Mouse (Mus musculus): ENCODE results near the gene Pdyn.

The Pdyn gene

GRCm38 (mm10) chr2:129699484-129700158, at the start of gene Pdyn:
Gene Pdyn (minus strand): TSS chr2:129699844.
- DNase-seq = no peak

GRCm38 (mm10) chr2:129742016-129742415, 42.4 kb upstream of the Pdyn start:
- no peak for DNase-seq

- peak; percentile 50 for DNase-seq
Measured at GRCm38 (mm10) chr2:129740515-129740914, 40.9 kb upstream of the Pdyn start.

GRCm38 (mm10) chr2:129734031-129734430, 34.4 kb upstream of the Pdyn start:
- peak; percentile 35 for DNase-seq

GRCm38 (mm10) chr2:129729681-129730080, 30.0 kb upstream of the Pdyn start:
- DNase-seq = no peak

- no peak for DNase-seq
Measured at GRCm38 (mm10) chr2:129715671-129716070, 16.0 kb upstream of the Pdyn start.

- no peak for DNase-seq
Measured at GRCm38 (mm10) chr2:129713026-129713544, 13.4 kb upstream of the Pdyn start.

- DNase-seq = no peak
Measured at GRCm38 (mm10) chr2:129696059-129696458, 3.6 kb downstream of the Pdyn start.

GRCm38 (mm10) chr2:129694303-129694702, 5.3 kb downstream of the Pdyn start:
- no peak for DNase-seq

GRCm38 (mm10) chr2:129692694-129693093, 7.0 kb downstream of the Pdyn start:
- no peak for DNase-seq

- no peak for DNase-seq
Measured at GRCm38 (mm10) chr2:129689694-129690093, 9.9 kb downstream of the Pdyn start.

- no peak for DNase-seq
Measured at GRCm38 (mm10) chr2:129688036-129688625, 11.5 kb downstream of the Pdyn start.

- no peak for DNase-seq
Measured at GRCm38 (mm10) chr2:129686908-129687307, 12.7 kb downstream of the Pdyn start.

- DNase-seq = no peak
Measured at GRCm38 (mm10) chr2:129684014-129684413, 15.6 kb downstream of the Pdyn start.

GRCm38 (mm10) chr2:129680236-129680635, 19.4 kb downstream of the Pdyn start:
- DNase-seq = no peak

GRCm38 (mm10) chr2:129679066-129679465, 20.6 kb downstream of the Pdyn start:
- DNase-seq = no peak

- no peak for DNase-seq
Measured at GRCm38 (mm10) chr2:129677664-129678063, 22.0 kb downstream of the Pdyn start.

GRCm38 (mm10) chr2:129674935-129675634, 24.6 kb downstream of the Pdyn start:
- DNase-seq = peak; percentile 68

GRCm38 (mm10) chr2:129671911-129672310, 27.7 kb downstream of the Pdyn start:
- DNase-seq = no peak

- no peak for DNase-seq
Measured at GRCm38 (mm10) chr2:129662484-129662883, 37.2 kb downstream of the Pdyn start.

- DNase-seq = no peak
Measured at GRCm38 (mm10) chr2:129660020-129660419, 39.6 kb downstream of the Pdyn start.

GRCm38 (mm10) chr2:129658796-129659195, 40.8 kb downstream of the Pdyn start:
- DNase-seq = no peak

- no peak for DNase-seq
Measured at GRCm38 (mm10) chr2:129655033-129655432, 44.6 kb downstream of the Pdyn start.
